ENCODE assay signal across 19 mouse cellular contexts in the genomic region with DNA sequence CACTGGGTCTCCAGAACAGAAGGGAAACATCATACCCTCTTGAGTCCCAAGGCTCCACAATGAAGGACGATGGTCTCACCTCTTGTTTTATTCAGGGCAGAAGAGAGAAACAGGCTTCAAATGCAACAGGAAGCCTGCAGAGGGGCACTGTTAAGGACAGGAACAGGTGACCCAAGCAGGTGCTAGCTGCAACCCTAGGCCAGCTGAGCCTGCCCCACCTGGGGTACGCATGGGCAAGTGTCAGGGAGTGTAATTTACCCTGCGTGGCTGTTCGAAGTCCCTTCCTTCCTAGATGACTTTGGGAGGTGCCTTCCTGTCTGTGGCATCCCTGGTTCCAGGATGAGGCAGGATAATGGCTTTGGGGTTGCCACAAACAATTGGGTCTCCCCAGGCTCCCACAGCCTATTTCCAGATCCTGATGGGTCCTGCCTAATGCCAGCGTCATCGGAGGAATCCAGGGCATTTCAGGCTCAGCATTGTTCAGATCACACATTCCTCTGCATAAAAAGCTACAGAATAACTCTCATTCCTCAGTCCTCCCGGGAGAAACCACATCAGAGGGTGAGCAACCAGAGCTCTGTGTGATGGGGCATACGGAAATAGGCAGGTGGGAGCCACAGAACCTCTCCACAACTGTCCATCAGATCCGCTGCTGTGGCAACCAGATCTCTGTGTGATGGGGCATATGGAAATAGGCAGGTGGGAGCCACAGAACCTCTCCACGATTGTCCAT.
A peak's percentile ranks its signal among the peaks of the same experiment; 100 is the strongest.
DNase-seq lines count a peak whose midpoint lies in the region; ATAC-seq and TF ChIP-seq lines count a peak whose summit lies in the region.
"Had no signal": no experiment of that assay in that cellular context is flagged by ENCODE, and none has a peak within 500 bp of the region (broad histone marks: within the 10 kb centered on the region; RNA-seq: fewer than 3 reads in every experiment).

No protein-coding gene starts in this region.

- peak overlapping the region; percentile 6; the same call in 1 of the 2 replicates for H3K9ac ChIP-seq in heart, embryonic 13.5 days
- H3K9ac ChIP-seq in midbrain, postnatal 0 days (replicated peaks; ENCODE audit: low read length, poor library complexity, severe bottlenecking) = no peak overlapping the region
- no peak overlapping the region for H3K9ac ChIP-seq in midbrain, embryonic 13.5 days (replicated peaks)
- H3K9ac ChIP-seq in limb, embryonic 14.5 days (ENCODE audit: low read depth, low read length, severe bottlenecking) = no peak overlapping the region
- H3K9ac ChIP-seq: hindbrain, embryonic 13.5 days had no signal

- WGBS in heart, embryonic 13.5 days = 46% methylated on average over 10 of the region's 10 CpGs
- 51% methylated on average over 10 of the region's 10 CpGs for WGBS in midbrain, postnatal 0 days
- WGBS in midbrain, embryonic 13.5 days = 62% methylated on average over 10 of the region's 10 CpGs
- 68% methylated on average over 10 of the region's 10 CpGs for WGBS in limb, embryonic 14.5 days

- peak overlapping the region; percentile 25; the same call in 1 of the 2 replicates for H3K27ac ChIP-seq in heart, embryonic 13.5 days (replicated peaks)
- no peak overlapping the region for H3K27ac ChIP-seq in midbrain, postnatal 0 days (ENCODE audit: low read depth, low read length)
- H3K27ac ChIP-seq in midbrain, embryonic 13.5 days = no peak overlapping the region
- H3K27ac ChIP-seq in limb, embryonic 14.5 days (replicated peaks; ENCODE audit: low read depth, low read length) = no peak overlapping the region; the same call in 1 of the 2 replicates
- H3K27ac ChIP-seq: hindbrain, embryonic 13.5 days; macrophage had no signal

- ATAC-seq in heart, embryonic 13.5 days (ENCODE audit: extremely low read depth, insufficient number of reproducible peaks, low FRiP score, low TSS enrichment) = no peak
- peak; percentile 25; the same call in 1 of the 2 replicates for ATAC-seq in midbrain, postnatal 0 days (ENCODE audit: low FRiP score)
- ATAC-seq in midbrain, embryonic 13.5 days = no peak
- ATAC-seq in limb, embryonic 14.5 days (ENCODE audit: low FRiP score, low read depth) = peak; percentile 39

- no peak for TF ChIP-seq CTCF in midbrain, postnatal 0 days (IDR thresholded peaks at IDR 0.05)

- peaks cover 3% of the 10 kb centered on the region for H3K36me3 ChIP-seq in heart, embryonic 13.5 days
- H3K36me3 ChIP-seq in midbrain, postnatal 0 days (ENCODE audit: insufficient read depth, low read length) = no peaks in the 10 kb centered on the region
- no peaks in the 10 kb centered on the region for H3K36me3 ChIP-seq in midbrain, embryonic 13.5 days
- no peaks in the 10 kb centered on the region for H3K36me3 ChIP-seq in limb, embryonic 14.5 days (ENCODE audit: control insufficient read depth, insufficient read depth, low read length)
- H3K36me3 ChIP-seq: hindbrain, embryonic 13.5 days had no signal

- H3K4me2 ChIP-seq in heart, embryonic 13.5 days = no peak overlapping the region
- no peak overlapping the region for H3K4me2 ChIP-seq in midbrain, postnatal 0 days (ENCODE audit: low read depth, low read length, poor library complexity, severe bottlenecking)
- no peak overlapping the region for H3K4me2 ChIP-seq in midbrain, embryonic 13.5 days (replicated peaks)
- H3K4me2 ChIP-seq in limb, embryonic 14.5 days (replicated peaks; ENCODE audit: low read depth, low read length, severe bottlenecking) = no peak overlapping the region
- H3K4me2 ChIP-seq: hindbrain, embryonic 13.5 days had no signal

- H3K4me3 ChIP-seq in heart, embryonic 13.5 days = no peak overlapping the region
- H3K4me3 ChIP-seq in midbrain, postnatal 0 days (ENCODE audit: low read depth, low read length) = no peak overlapping the region
- H3K4me3 ChIP-seq in midbrain, embryonic 13.5 days (replicated peaks) = no peak overlapping the region
- no peak overlapping the region for H3K4me3 ChIP-seq in limb, embryonic 14.5 days (replicated peaks; ENCODE audit: low read length)
- H3K4me3 ChIP-seq: hindbrain, embryonic 13.5 days had no signal

- no peaks in the 10 kb centered on the region for H3K9me3 ChIP-seq in heart, embryonic 13.5 days
- no peaks in the 10 kb centered on the region for H3K9me3 ChIP-seq in midbrain, postnatal 0 days (ENCODE audit: low read length)
- no peaks in the 10 kb centered on the region for H3K9me3 ChIP-seq in midbrain, embryonic 13.5 days
- H3K9me3 ChIP-seq in limb, embryonic 14.5 days (ENCODE audit: control insufficient read depth, low read length) = no peaks in the 10 kb centered on the region
- H3K9me3 ChIP-seq: hindbrain, embryonic 13.5 days had no signal

- DNase-seq in heart, postnatal 4 days = no peak
- DNase-seq in midbrain, postnatal 0 days (ENCODE audit: low spot score) = no peak
- DNase-seq in brain, adult 2 months (ENCODE audit: low read depth, low spot score) = peak; percentile 28
- no peak for DNase-seq in limb, embryonic 14.5 days (ENCODE audit: low spot score)
- DNase-seq in cerebellum, adult 9-10 months = no peak
- no peak for DNase-seq in left cerebral cortex, postnatal 4 days
- DNase-seq: adrenal gland, postnatal 36 days; cerebellum, adult 11-12 months; cerebellum, postnatal 25 days; embryo, embryonic 11 days; kidney, adult 18-20 months; kidney, postnatal 4 days; right cerebral cortex, adult 18-20 months; right cerebral cortex, postnatal 4 days; thymus, postnatal 14 days had no signal

- intact Hi-C loops in left cerebral cortex, postnatal 4 days (cut with DNase I) = no loop called here

- H3K4me1 ChIP-seq in heart, embryonic 13.5 days = peaks cover 56% of the 10 kb centered on the region
- H3K4me1 ChIP-seq in midbrain, postnatal 0 days (ENCODE audit: insufficient read depth, low read length) = no peaks in the 10 kb centered on the region
- H3K4me1 ChIP-seq in midbrain, embryonic 13.5 days (replicated peaks) = peaks cover 15% of the 10 kb centered on the region
- 0 out of 2 replicates have a peak, but pooled peaks cover 2% of the 10 kb centered on the region for H3K4me1 ChIP-seq in limb, embryonic 14.5 days (ENCODE audit: control insufficient read depth, insufficient read depth, low read length)

- H3K27me3 ChIP-seq in heart, embryonic 13.5 days (replicated peaks) = no peaks in the 10 kb centered on the region
- no peaks in the 10 kb centered on the region for H3K27me3 ChIP-seq in midbrain, postnatal 0 days (ENCODE audit: insufficient read depth, low read length)
- no peaks in the 10 kb centered on the region for H3K27me3 ChIP-seq in midbrain, embryonic 13.5 days
- no peaks in the 10 kb centered on the region for H3K27me3 ChIP-seq in limb, embryonic 14.5 days (ENCODE audit: control insufficient read depth, insufficient read depth, low read length)
- H3K27me3 ChIP-seq: hindbrain, embryonic 13.5 days had no signal

- no peak for TF ChIP-seq POLR2A in limb, embryonic 14.5 days (IDR thresholded peaks at IDR 0.05; ENCODE audit: borderline replicate concordance, extremely low read depth, insufficient read depth, insufficient read length)

Comparison
In these comparisons a context has a peak if more than half of its experiments do, and no peak if none do; other contexts are left out.
1. ATAC-seq: peak in midbrain, postnatal 0 days (single experiment) and limb, embryonic 14.5 days (single experiment); none in heart, embryonic 13.5 days (single experiment) and midbrain, embryonic 13.5 days (single experiment).